Mouse (Mus musculus): Measurements from ENCODE around the gene Col3a1.

DNA sequence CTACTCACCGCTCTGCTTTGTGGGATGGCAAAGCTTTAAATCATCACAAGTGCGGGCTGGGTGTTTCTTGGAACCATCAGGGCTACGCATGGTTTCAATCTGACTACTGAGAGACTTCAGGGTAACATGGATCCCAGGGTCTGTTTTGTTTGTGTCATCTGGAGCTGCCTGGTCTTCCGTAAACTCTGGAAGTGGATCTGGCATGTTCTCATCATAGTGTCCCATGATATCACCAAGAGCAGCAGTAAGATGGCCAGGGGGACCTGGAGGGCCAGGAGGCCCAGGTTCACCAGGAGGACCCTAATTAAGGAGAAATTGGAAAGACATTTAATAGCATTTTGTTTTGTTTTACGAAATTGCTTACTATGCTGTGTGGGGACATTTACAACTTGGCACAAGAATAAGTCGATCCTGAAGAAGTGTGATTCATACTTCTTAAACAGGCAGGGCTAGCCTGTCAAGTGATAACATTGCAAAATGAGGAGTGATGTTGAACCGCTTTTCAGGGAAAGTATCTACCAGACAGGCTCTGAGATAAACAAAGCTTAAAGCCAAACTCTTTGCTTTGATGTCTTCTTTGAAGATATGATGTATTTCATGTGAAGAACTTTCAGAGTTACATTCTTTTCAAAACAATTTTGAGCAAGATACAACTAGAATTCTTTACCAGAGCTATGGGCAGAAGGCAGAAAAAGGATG lies 68.8 kb downstream of the Col3a1 start:
- TF ChIP-seq CTCF (IDR thresholded peaks at IDR 0.05; ENCODE audit: borderline replicate concordance, extremely low read depth, insufficient read depth, insufficient read length): no peak
- no peak for TF ChIP-seq POLR2A (IDR thresholded peaks at IDR 0.05; ENCODE audit: borderline replicate concordance, extremely low read depth, insufficient read depth, insufficient read length, poor library complexity, severe bottlenecking)

Measured in brain, embryonic 14.5 days (tissue).